Mouse (Mus musculus): ENCODE data around the gene Abl1.

DNA sequence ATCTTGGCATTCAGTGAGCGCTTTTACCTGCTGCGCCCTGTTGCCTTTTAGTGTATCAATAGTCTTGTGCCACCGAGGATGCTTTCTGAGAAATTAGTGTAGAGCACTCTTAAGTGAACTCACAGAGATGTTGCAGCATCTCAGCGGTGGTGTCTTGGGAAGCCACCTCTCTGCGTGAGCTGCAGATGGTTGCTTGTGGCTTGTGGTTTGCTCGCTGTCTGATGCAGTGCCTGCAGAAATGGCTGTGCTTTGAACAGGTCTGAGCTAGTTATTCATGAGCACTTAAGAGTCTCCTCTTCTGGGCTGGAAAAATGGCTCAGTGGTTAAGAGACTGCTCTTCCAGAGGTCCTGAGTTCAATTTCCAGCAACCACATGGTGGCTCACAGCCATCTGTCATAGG, 9.5 kb upstream of the Abl1 start:
- no peak for TF ChIP-seq CTCF (IDR thresholded peaks at IDR 0.05; ENCODE audit: borderline replicate concordance, extremely low read depth, insufficient read depth, insufficient read length)
- TF ChIP-seq POLR2A (IDR thresholded peaks at IDR 0.05; ENCODE audit: borderline replicate concordance, extremely low read depth, insufficient read depth, insufficient read length, poor library complexity, severe bottlenecking) = no peak

Measured in brain, embryonic 14.5 days (tissue).